Mouse (Mus musculus) lung, embryonic 14.5 days (tissue): ENCODE measurements around the gene Prss56. TPM values are rescaled to one million over a fixed set of nuclear protein-coding genes. Genes with fewer than 3 reads are reported as not detected.

Experiments
- ATAC-seq: fragments of 200-750 bp; cut with Nextera tagmentation; 2 replicates; pipeline ENCODE4 v1.8.0; 2017; ENCODE audit warnings: mild to moderate bottlenecking, moderate TSS enrichment, moderate library complexity; ENCODE audit not compliant: insufficient read depth
- DNase-seq: peaks from one replicate; pipeline ENCODE4 v3.0.0-alpha.2; 2015
- H3K27ac ChIP-seq: fragments of 300-500 bp; sonication (generic); 2 replicates; pipeline ENCODE4 v1.5.1; 2014; ENCODE audit warnings: low read depth, mild to moderate bottlenecking, moderate library complexity
- H3K27me3 ChIP-seq: fragments of 300-500 bp; sonication (generic); 2 replicates; pipeline ENCODE4 v1.6.1; 2014; ENCODE audit warnings: low read length, control low read depth; ENCODE audit not compliant: insufficient read depth
- H3K36me3 ChIP-seq: fragments of 300-500 bp; sonication (generic); 2 replicates; pipeline ENCODE4 v1.6.1; 2014; ENCODE audit warnings: control low read depth; ENCODE audit not compliant: insufficient read depth
- H3K4me1 ChIP-seq: fragments of 300-500 bp; sonication (generic); 2 replicates; pipeline ENCODE4 v1.6.1; 2014; ENCODE audit warnings: antibody characterized with exemption, control low read depth; ENCODE audit not compliant: insufficient read depth
- H3K4me2 ChIP-seq: fragments of 300-500 bp; sonication (generic); 2 replicates; pipeline ENCODE4 v1.6.1; 2014; ENCODE audit warnings: mild to moderate bottlenecking
- H3K4me3 ChIP-seq: fragments of 300-500 bp; sonication (generic); 2 replicates; pipeline ENCODE4 v1.5.1; 2014; ENCODE audit warnings: low read depth, low read length
- H3K9ac ChIP-seq: fragments of 300-500 bp; sonication (generic); 2 replicates; pipeline ENCODE4 v1.6.1; 2014
- H3K9me3 ChIP-seq: fragments of 300-500 bp; sonication (generic); 2 replicates; pipeline ENCODE4 v1.6.1; 2016; ENCODE audit warnings: low read depth, low read length, control low read depth
- CTCF ChIP-seq: IDR thresholded peaks from 2 replicates; pipeline ENCODE4 v1.5.1; 2016; ENCODE audit warnings: antibody characterized with exemption, low read depth
- WGBS: fragments of 180-500 bp; shearing (Covaris S2); extraction: QIAGEN DNeasy Blood & Tissue Kit; methylation state at CpG from one replicate; pipeline ENCODE4 v1.1.7; 2014; 5-methylcytosine and 5-hydroxymethylcytosine counted together
- polyA plus RNA-seq: library from polyadenylated mRNA; unstranded; fragments of >200 nt; fragmentation: Nextera tagmentation; extraction: Ambion mirVana; gene quantifications from 2 replicates; pipeline ENCODE4 v1.2.1, GENCODE M21; 2014

The Prss56 gene
- polyA plus RNA-seq, 1 experiment from 2014 or later: not detected

GRCm38 (mm10) chr1:87184751-87185139, 1.6 kb downstream of the Prss56 start:
- TF ChIP-seq CTCF: peak; percentile 76
- no peak overlapping the region for H3K9ac ChIP-seq
- ATAC-seq: peak; percentile 6; the same call in 1 of the 2 replicates
- no peaks in the 10 kb centered on the region for H3K4me1 ChIP-seq
- no peaks in the 10 kb centered on the region for H3K9me3 ChIP-seq
- DNase-seq: peak; percentile 83
- WGBS: 13% methylated on average over 20 of the region's 20 CpGs
- H3K27ac ChIP-seq: no peak overlapping the region
- H3K4me3 ChIP-seq: no peak overlapping the region
- H3K27me3 ChIP-seq: peaks cover 48% of the 10 kb centered on the region
- no peaks in the 10 kb centered on the region for H3K36me3 ChIP-seq
- peak overlapping the region; percentile 38; the same call in 1 of the 2 replicates for H3K4me2 ChIP-seq

GRCm38 (mm10) chr1:87185526-87185925, 2.4 kb downstream of the Prss56 start:
- Histone ChIP-seq H3K27ac (no peak overlapping the region), H3K9me3 (no peaks in the 10 kb centered on the region), H3K36me3 (no peaks in the 10 kb centered on the region), H3K4me3 (no peak overlapping the region), H3K27me3 (peaks cover 48% of the 10 kb centered on the region), H3K4me1 (no peaks in the 10 kb centered on the region), H3K4me2 (no peak overlapping the region), H3K9ac (no peak overlapping the region)
- no peak for TF ChIP-seq CTCF
- DNase-seq (no peak), ATAC-seq (no peak)
- WGBS: 14% methylated on average over 13 of the region's 13 CpGs

GRCm38 (mm10) chr1:87186261-87187036, 3.3 kb downstream of the Prss56 start:
- Histone ChIP-seq H3K9me3 (no peaks in the 10 kb centered on the region), H3K4me3 (peak overlapping the region; percentile 42), H3K27me3 (peaks cover 48% of the 10 kb centered on the region), H3K36me3 (no peaks in the 10 kb centered on the region), H3K27ac (no peak overlapping the region), H3K9ac (peak overlapping the region; percentile 43; the same call in 1 of the 2 replicates), H3K4me2 (peak overlapping the region; percentile 74), H3K4me1 (no peaks in the 10 kb centered on the region)
- 2% methylated on average over 53 of the region's 54 CpGs for WGBS
- DNase-seq: peak; percentile 32
- no peak for TF ChIP-seq CTCF
- ATAC-seq: peak; percentile 60

- DNase-seq: peak; percentile 93
- Histone ChIP-seq H3K4me3 (peak overlapping the region; percentile 42), H3K9ac (peak overlapping the region; percentile 43; the same call in 1 of the 2 replicates), H3K4me1 (no peaks in the 10 kb centered on the region), H3K36me3 (no peaks in the 10 kb centered on the region), H3K27me3 (peaks cover 47% of the 10 kb centered on the region), H3K27ac (no peak overlapping the region), H3K9me3 (no peaks in the 10 kb centered on the region), H3K4me2 (peak overlapping the region; percentile 74)
- peak; percentile 54 for ATAC-seq
- under 1% methylated on average over 15 of the region's 15 CpGs for WGBS
- peak; percentile 90 for TF ChIP-seq CTCF
These were observed 3.9 kb downstream of the Prss56 start for GRCm38 (mm10) chr1:87187037-87187355.

- H3K36me3 ChIP-seq: no peaks in the 10 kb centered on the region
- no peak within 1 kb of the TSS for H3K27ac ChIP-seq
- TF ChIP-seq CTCF: no peak
- no peak for DNase-seq
- H3K9ac ChIP-seq: no peak within 1 kb of the TSS
- peaks cover 15% of the 10 kb centered on the region for H3K27me3 ChIP-seq
- H3K4me1 ChIP-seq: no peaks in the 10 kb centered on the region
- no peak for ATAC-seq
- no peak within 1 kb of the TSS for H3K4me2 ChIP-seq
- WGBS: 30% methylated on average over 4 of the region's 4 CpGs
- H3K4me3 ChIP-seq: no peak within 1 kb of the TSS
- H3K9me3 ChIP-seq: no peaks in the 10 kb centered on the region
These were observed 7.3 kb downstream of the Prss56 start, which contains the start of gene Chrnd for GRCm38 (mm10) chr1:87190429-87190828. Gene Chrnd, plus strand, starts transcription at chr1:87190607.

- Histone ChIP-seq H3K27ac (no peak overlapping the region), H3K4me2 (no peak overlapping the region), H3K9ac (no peak overlapping the region), H3K4me3 (no peak overlapping the region), H3K36me3 (no peaks in the 10 kb centered on the region), H3K27me3 (no peaks in the 10 kb centered on the region), H3K4me1 (no peaks in the 10 kb centered on the region), H3K9me3 (no peaks in the 10 kb centered on the region)
- ATAC-seq (no peak), DNase-seq (no peak)
- WGBS: 73% methylated on average over 9 of the region's 9 CpGs
- TF ChIP-seq CTCF: no peak
These were observed 14.2 kb downstream of the Prss56 start for GRCm38 (mm10) chr1:87197296-87197695.

- no peak overlapping the region for H3K4me2 ChIP-seq
- ATAC-seq (no peak), DNase-seq (no peak)
- H3K36me3 ChIP-seq: no peaks in the 10 kb centered on the region
- no peak overlapping the region for H3K9ac ChIP-seq
- H3K4me1 ChIP-seq: no peaks in the 10 kb centered on the region
- H3K27me3 ChIP-seq: no peaks in the 10 kb centered on the region
- H3K27ac ChIP-seq: no peak overlapping the region
- WGBS: 62% methylated on average over 12 of the region's 12 CpGs
- no peak overlapping the region for H3K4me3 ChIP-seq
- no peaks in the 10 kb centered on the region for H3K9me3 ChIP-seq
- TF ChIP-seq CTCF: no peak
These were observed 15.3 kb downstream of the Prss56 start for GRCm38 (mm10) chr1:87198119-87199065.
